Mouse (Mus musculus) midbrain, embryonic 14.5 days (tissue): ENCODE data around the gene Gmnn. TPM values are rescaled to one million over a fixed set of nuclear protein-coding genes. Genes with fewer than 3 reads are reported as not detected.

Source experiments
- ATAC-seq: fragments of 200-750 bp; cut with Nextera tagmentation; 2 replicates; pipeline ENCODE4 v1.8.0; 2017; ENCODE audit warnings: moderate number of reproducible peaks, moderate library complexity; ENCODE audit not compliant: low FRiP score, low TSS enrichment
- DNase-seq: peaks from one replicate; pipeline ENCODE4 v3.0.0-alpha.2; 2015
- H3K27ac ChIP-seq: fragments of 300-500 bp; sonication (generic); replicated peaks from 2 replicates; pipeline ENCODE4 v1.5.1; 2014; ENCODE audit warnings: mild to moderate bottlenecking, low read depth, low read length, moderate library complexity
- H3K27me3 ChIP-seq: fragments of 300-500 bp; sonication (generic); 2 replicates; pipeline ENCODE4 v1.6.1; 2014; ENCODE audit warnings: low read length, control low read depth, mixed read lengths; ENCODE audit not compliant: control insufficient read depth, insufficient read depth
- H3K36me3 ChIP-seq: fragments of 300-500 bp; sonication (generic); 2 replicates; pipeline ENCODE4 v1.6.1; 2014; ENCODE audit warnings: low read length, control low read depth; ENCODE audit not compliant: control insufficient read depth, insufficient read depth
- H3K4me1 ChIP-seq: fragments of 300-500 bp; sonication (generic); 2 replicates; pipeline ENCODE4 v1.6.1; 2014; ENCODE audit warnings: mild to moderate bottlenecking, antibody characterized with exemption, low read length, control low read depth; ENCODE audit not compliant: control insufficient read depth, insufficient read depth
- H3K4me2 ChIP-seq: fragments of 300-500 bp; sonication (generic); 2 replicates; pipeline ENCODE4 v1.6.1; 2014; ENCODE audit warnings: mild to moderate bottlenecking, low read length, moderate library complexity
- H3K4me3 ChIP-seq: fragments of 300-500 bp; sonication (generic); replicated peaks from 2 replicates; pipeline ENCODE4 v1.5.1; 2014; ENCODE audit warnings: low read depth, low read length
- H3K9ac ChIP-seq: fragments of 300-500 bp; sonication (generic); replicated peaks from 2 replicates; pipeline ENCODE4 v1.6.1; 2014; ENCODE audit warnings: mild to moderate bottlenecking, low read length, moderate library complexity
- H3K9me3 ChIP-seq: fragments of 300-500 bp; sonication (generic); 2 replicates; pipeline ENCODE4 v1.6.1; 2016; ENCODE audit warnings: low read length, control low read depth, mixed read lengths; ENCODE audit not compliant: control insufficient read depth
- whole genome bisulfite sequencing: fragments of 180-500 bp; shearing (Covaris S2); extraction: QIAGEN DNeasy Blood & Tissue Kit; methylation state at CpG from one replicate; pipeline ENCODE4 v1.1.7; 2014; 5-methylcytosine and 5-hydroxymethylcytosine counted together
- polyA plus RNA-seq: library from polyadenylated mRNA; unstranded; fragments of >200 nt; fragmentation: Nextera tagmentation; extraction: Ambion mirVana; gene quantifications from 2 replicates; pipeline ENCODE4 v1.2.1, GENCODE M21; 2014

The Gmnn gene
- polyA plus RNA-seq = 16.0 and 24.1 TPM in 2 replicates

- ATAC-seq = peak; percentile 97
- H3K4me3 ChIP-seq = peak within 1 kb of the TSS; percentile 98
- no peaks in the 10 kb centered on the region for H3K27me3 ChIP-seq
- 0 out of 2 replicates have a peak, but pooled peaks cover 3% of the 10 kb centered on the region for H3K4me1 ChIP-seq
- peak within 1 kb of the TSS; percentile 73 for H3K4me2 ChIP-seq
- H3K27ac ChIP-seq = peak within 1 kb of the TSS; percentile 55; the same call in 1 of the 2 replicates
- peak within 1 kb of the TSS; percentile 54 for H3K9ac ChIP-seq
- no peaks in the 10 kb centered on the region for H3K36me3 ChIP-seq
- no peaks in the 10 kb centered on the region for H3K9me3 ChIP-seq
- WGBS = under 1% methylated on average over 79 of the region's 79 CpGs
- DNase-seq = peak; percentile 91
Observed at GRCm38 (mm10) chr13:24761403-24762227, at the start of gene Gmnn. Gene Gmnn (minus strand): TSS chr13:24761923.

DNA sequence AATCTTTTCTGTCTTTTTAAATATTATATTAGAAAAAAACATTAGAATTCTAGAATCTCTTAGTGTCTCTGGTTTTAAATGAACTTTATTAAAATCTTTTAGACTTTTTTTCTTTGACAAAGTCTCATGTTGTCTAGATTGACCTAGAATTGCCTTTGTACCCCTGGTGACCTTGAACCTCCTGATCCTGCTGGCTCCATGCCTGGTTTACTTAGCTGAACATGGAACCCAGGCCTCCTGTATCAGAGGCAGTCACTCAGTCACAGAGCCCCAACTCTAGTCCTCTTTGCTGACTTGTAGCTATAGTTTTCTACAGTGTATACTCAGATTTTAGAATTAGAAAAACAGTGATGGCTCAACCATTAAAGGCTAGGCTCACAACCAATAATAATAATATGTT lies 44.4 kb upstream of the Gmnn start:
- peaks cover 50% of the 10 kb centered on the region for H3K36me3 ChIP-seq
- DNase-seq = no peak

DNA sequence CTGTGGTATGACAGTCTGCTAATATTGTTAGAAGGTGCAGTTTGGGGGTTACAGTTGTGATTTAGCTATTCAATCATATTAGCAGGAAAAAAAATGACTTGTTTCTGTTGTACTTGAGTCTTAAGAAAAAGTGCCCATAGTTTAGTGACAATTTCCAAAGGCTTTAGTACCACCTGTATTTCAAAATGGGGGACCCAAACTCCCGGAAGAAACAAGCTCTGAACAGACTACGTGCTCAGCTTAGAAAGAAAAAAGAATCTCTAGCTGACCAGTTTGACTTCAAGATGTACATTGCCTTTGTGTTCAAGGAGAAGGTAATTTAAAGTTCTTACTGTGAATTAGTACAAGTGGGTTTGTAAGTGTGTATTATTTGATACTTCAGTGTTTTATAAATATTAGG lies 41.5 kb upstream of the Gmnn start:
- H3K4me2 ChIP-seq = peak overlapping the region; percentile 67
- DNase-seq (no peak), ATAC-seq (no peak)
- no peaks in the 10 kb centered on the region for H3K27me3 ChIP-seq
- peaks cover 22% of the 10 kb centered on the region for H3K4me1 ChIP-seq
- H3K27ac ChIP-seq = no peak overlapping the region
- H3K4me3 ChIP-seq = peak overlapping the region; percentile 99
- no peaks in the 10 kb centered on the region for H3K9me3 ChIP-seq
- 12% methylated on average over 2 of the region's 2 CpGs for WGBS
- H3K9ac ChIP-seq = peak overlapping the region; percentile 94; the same call in 1 of the 2 replicates
- H3K36me3 ChIP-seq = peaks cover 21% of the 10 kb centered on the region

More for the DNA sequence above, 44.4 kb upstream of the Gmnn start:
- no peaks in the 10 kb centered on the region for H3K27me3 ChIP-seq
- H3K4me2 ChIP-seq = no peak overlapping the region
- no peak overlapping the region for H3K4me3 ChIP-seq
- H3K4me1 ChIP-seq = peaks cover 22% of the 10 kb centered on the region
- H3K27ac ChIP-seq = no peak overlapping the region
- no peaks in the 10 kb centered on the region for H3K9me3 ChIP-seq
- ATAC-seq = no peak
- H3K9ac ChIP-seq = no peak overlapping the region

DNA sequence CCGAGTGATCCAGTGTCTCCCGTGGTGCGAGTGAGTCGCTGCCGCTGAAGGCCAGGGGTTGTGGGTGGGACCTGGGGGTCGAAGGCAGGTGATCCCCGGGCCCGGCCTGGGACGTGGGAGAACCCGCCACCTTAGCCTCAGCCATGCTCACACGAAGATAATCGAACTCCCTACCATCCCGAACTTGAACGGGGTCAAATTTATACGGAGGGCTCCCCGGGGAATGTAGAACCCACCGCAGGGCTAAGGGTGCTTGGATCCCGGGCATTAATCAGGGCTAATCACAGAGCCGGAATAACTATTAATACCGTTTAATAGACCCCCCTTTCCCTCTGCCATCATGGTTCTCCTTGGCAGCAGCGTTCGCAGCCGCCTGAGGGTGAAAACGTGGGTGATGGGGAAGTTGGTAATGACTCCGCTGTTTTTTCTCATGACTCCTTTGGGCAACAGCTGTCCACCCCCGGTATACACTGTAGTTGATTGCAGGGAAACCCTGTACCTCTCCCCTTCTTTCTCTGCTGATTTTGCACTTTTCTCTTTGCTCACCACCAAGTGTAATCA lies 40.5 kb upstream of the Gmnn start:
- DNase-seq (peak; percentile 61), ATAC-seq (no peak)
- WGBS = 0% methylated on average over 26 of the region's 26 CpGs
- Histone ChIP-seq H3K9ac (peak overlapping the region; percentile 94), H3K36me3 (peaks cover 11% of the 10 kb centered on the region), H3K4me1 (peaks cover 22% of the 10 kb centered on the region), H3K9me3 (no peaks in the 10 kb centered on the region), H3K4me3 (peak overlapping the region; percentile 99), H3K27me3 (no peaks in the 10 kb centered on the region), H3K27ac (peak overlapping the region; percentile 98), H3K4me2 (peak overlapping the region; percentile 67)

GRCm38 (mm10) chr13:24801308-24801921 lies 39.7 kb upstream of the Gmnn start, which contains the start of gene BC005537:
Gene BC005537 (plus strand): TSS chr13:24801657.
- H3K4me2 ChIP-seq = peak within 1 kb of the TSS; percentile 67
- ATAC-seq (peak; percentile 74), DNase-seq (peak; percentile 80)
- under 1% methylated on average over 56 of the region's 74 CpGs for WGBS
- no peaks in the 10 kb centered on the region for H3K27me3 ChIP-seq
- H3K4me3 ChIP-seq = peak within 1 kb of the TSS; percentile 99
- H3K36me3 ChIP-seq = peaks cover 8% of the 10 kb centered on the region
- peak within 1 kb of the TSS; percentile 94 for H3K9ac ChIP-seq
- H3K9me3 ChIP-seq = no peaks in the 10 kb centered on the region
- H3K27ac ChIP-seq = peak within 1 kb of the TSS; percentile 98
- H3K4me1 ChIP-seq = peaks cover 22% of the 10 kb centered on the region

GRCm38 (mm10) chr13:24800674-24801307 lies 39.1 kb upstream of the Gmnn start:
- peak; percentile 97 for ATAC-seq
- DNase-seq = peak; percentile 98
- peak overlapping the region; percentile 98 for H3K27ac ChIP-seq
- WGBS = under 1% methylated on average over 42 of the region's 42 CpGs
- no peaks in the 10 kb centered on the region for H3K9me3 ChIP-seq
- peaks cover 22% of the 10 kb centered on the region for H3K4me1 ChIP-seq
- peak overlapping the region; percentile 67 for H3K4me2 ChIP-seq
- peak overlapping the region; percentile 94 for H3K9ac ChIP-seq
- peaks cover 4% of the 10 kb centered on the region; the same call in 1 of the 2 replicates for H3K36me3 ChIP-seq
- peak overlapping the region; percentile 99 for H3K4me3 ChIP-seq
- no peaks in the 10 kb centered on the region for H3K27me3 ChIP-seq

- ATAC-seq (no peak; the same call in 1 of the 2 replicates), DNase-seq (peak; percentile 65)
- Histone ChIP-seq H3K9me3 (no peaks in the 10 kb centered on the region), H3K9ac (peak overlapping the region; percentile 59), H3K4me1 (peaks cover 22% of the 10 kb centered on the region), H3K4me3 (peak overlapping the region; percentile 99), H3K4me2 (peak overlapping the region; percentile 67), H3K36me3 (no peaks in the 10 kb centered on the region), H3K27me3 (no peaks in the 10 kb centered on the region), H3K27ac (peak overlapping the region; percentile 98)
- WGBS = 1% methylated on average over 31 of the region's 31 CpGs
Observed at GRCm38 (mm10) chr13:24799925-24800673, 38.4 kb upstream of the Gmnn start.

GRCm38 (mm10) chr13:24799378-24799777 lies 37.7 kb upstream of the Gmnn start:
- peak overlapping the region; percentile 99 for H3K4me3 ChIP-seq
- H3K4me2 ChIP-seq = peak overlapping the region; percentile 67
- DNase-seq = no peak
- H3K36me3 ChIP-seq = no peaks in the 10 kb centered on the region
- H3K9ac ChIP-seq = no peak overlapping the region; the same call in 1 of the 2 replicates
- no peak for ATAC-seq
- H3K9me3 ChIP-seq = no peaks in the 10 kb centered on the region
- H3K27ac ChIP-seq = no peak overlapping the region
- no peaks in the 10 kb centered on the region for H3K27me3 ChIP-seq
- H3K4me1 ChIP-seq = peaks cover 18% of the 10 kb centered on the region
- WGBS = 76% methylated on average over 5 of the region's 5 CpGs
